Comparison of ENCODE assay signal across 19 mouse cellular contexts in the genomic region with DNA sequence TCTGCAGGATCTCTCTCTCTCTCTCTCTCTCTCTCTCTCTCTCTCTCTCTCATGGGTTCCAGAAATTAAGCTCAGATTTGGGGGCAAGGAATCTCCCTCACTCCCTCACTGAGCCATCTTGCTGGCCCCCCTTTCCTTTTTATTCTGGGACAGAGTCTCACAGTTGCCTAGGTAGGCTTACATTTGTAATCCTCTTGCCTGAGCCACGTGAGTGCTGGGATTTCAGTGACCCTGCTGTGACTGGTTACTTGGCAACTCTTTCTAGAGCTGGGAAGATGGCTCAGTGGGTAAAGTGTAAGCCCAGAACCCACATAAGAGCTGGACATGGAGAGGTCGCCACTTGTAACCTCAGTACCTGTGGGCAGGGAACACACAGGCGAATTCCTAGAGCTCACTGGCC.
"Had no signal": no experiment of that assay in that cellular context is flagged by ENCODE, and none has a peak within 500 bp of the region (broad histone marks: within the 10 kb centered on the region; RNA-seq: fewer than 3 reads in every experiment).

No protein-coding gene starts in this region.

- H3K9me3 ChIP-seq: liver, embryonic 13.5 days; liver, embryonic 15.5 days; lung, embryonic 15.5 days; megakaryocyte, embryonic 14.5 days; midbrain, embryonic 12.5 days; neural tube, embryonic 12.5 days; stomach, embryonic 15.5 days had no signal

- H3K4me1 ChIP-seq: liver, embryonic 13.5 days; liver, embryonic 15.5 days; lung, embryonic 15.5 days; midbrain, embryonic 12.5 days; neural tube, embryonic 12.5 days; stomach, embryonic 15.5 days had no signal

- H3K4me3 ChIP-seq: liver, embryonic 13.5 days; liver, embryonic 15.5 days; lung, embryonic 15.5 days; megakaryocyte, embryonic 14.5 days; midbrain, embryonic 12.5 days; neural tube, embryonic 12.5 days; stomach, embryonic 15.5 days had no signal

- DNase-seq: liver, embryonic 13.5 days; liver, postnatal 0 days; lung, adult 2 months; lung, postnatal 14 days; lung, postnatal 36 days; right cerebral cortex, postnatal 14 days; thymus, adult 18-20 months; thymus, postnatal 14 days; thymus, postnatal 36 days had no signal

- H3K9ac ChIP-seq: liver, embryonic 13.5 days; liver, embryonic 15.5 days; liver, postnatal 0 days; lung, embryonic 15.5 days; neural tube, embryonic 12.5 days; stomach, embryonic 15.5 days had no signal

- H3K27ac ChIP-seq: liver, embryonic 13.5 days; liver, embryonic 15.5 days; lung, embryonic 15.5 days; macrophage; neural tube, embryonic 12.5 days; stomach, embryonic 15.5 days had no signal

- H3K27me3 ChIP-seq: liver, embryonic 13.5 days; liver, embryonic 15.5 days; lung, embryonic 15.5 days; midbrain, embryonic 12.5 days; neural tube, embryonic 12.5 days; stomach, embryonic 15.5 days had no signal

- H3K4me2 ChIP-seq: liver, embryonic 11.5 days; liver, embryonic 13.5 days; liver, embryonic 15.5 days; lung, embryonic 15.5 days; midbrain, embryonic 12.5 days; neural tube, embryonic 12.5 days; stomach, embryonic 15.5 days had no signal

- ATAC-seq: liver, postnatal 0 days; lung, postnatal 0 days; midbrain, embryonic 16.5 days had no signal
